Mouse (Mus musculus) frontal cortex, postnatal 25 days (tissue): ENCODE measurements around the gene Qsox2.

Experiments used
- DNase-seq, 2 experiments: peaks; one replicate each; pipeline ENCODE4 v3.0.0; 2022; ENCODE audit warnings: low spot score in 2 of 2

Gene Qsox2

DNA sequence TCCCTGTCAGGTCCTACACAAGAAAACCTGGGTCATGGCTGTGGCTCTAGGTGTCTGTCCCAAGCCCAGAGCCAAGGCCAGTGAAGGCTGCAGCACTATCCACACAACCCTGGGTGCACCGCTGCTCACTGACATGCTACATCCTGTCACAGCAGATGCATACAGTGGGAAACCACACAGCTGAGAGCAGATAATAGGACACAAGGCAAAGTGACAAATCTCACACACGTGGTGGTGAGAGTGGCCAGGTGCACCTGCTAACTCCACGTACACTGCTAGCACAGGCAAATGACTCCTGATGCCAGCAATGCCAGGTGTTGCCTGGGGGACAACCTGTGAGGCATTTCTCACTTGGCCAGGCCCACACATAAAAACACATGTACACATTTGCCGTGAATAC is 12.1 kb downstream of the Qsox2 start:
- no peak for DNase-seq

DNA sequence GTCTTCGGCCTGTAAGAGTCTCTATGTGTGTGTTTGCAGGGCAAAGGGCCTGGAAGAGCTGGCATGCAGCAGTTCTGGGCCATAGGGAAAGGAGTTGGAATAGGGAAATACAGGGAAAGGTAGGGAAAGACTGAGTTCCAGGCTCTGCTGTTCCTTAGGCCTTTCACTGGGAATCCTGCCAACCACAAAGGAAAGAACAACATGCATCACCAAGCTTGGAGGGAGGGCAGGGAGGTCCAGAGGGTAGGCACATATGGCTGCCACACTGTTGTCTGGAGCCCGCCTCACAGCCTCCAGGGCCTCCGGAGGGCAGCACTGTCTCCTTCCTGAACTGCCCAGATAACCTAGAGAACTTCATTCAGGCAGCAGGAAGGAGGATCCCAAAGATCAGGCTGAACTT is 13.4 kb downstream of the Qsox2 start:
- no peak for DNase-seq

DNA sequence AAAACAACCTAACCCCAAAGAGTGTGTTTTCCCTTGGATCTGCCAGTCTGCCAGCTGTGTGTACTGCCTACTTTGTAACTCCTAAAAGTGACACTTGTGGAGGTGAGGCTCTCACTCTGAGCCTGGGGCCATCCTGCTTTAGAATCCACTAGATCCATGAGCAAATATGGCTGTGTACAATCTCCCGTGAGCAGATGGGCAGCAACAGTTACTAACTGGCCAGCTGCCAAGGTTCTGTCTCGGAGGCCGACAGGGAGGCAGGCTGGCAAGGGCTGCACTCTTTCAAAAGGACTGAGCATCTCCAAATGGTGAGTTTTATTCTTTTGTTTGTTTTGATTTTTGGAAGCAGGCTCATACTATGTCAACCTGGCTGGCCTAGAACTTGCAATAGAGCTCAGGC is 22.8 kb downstream of the Qsox2 start:
- DNase-seq, result no peak

DNA sequence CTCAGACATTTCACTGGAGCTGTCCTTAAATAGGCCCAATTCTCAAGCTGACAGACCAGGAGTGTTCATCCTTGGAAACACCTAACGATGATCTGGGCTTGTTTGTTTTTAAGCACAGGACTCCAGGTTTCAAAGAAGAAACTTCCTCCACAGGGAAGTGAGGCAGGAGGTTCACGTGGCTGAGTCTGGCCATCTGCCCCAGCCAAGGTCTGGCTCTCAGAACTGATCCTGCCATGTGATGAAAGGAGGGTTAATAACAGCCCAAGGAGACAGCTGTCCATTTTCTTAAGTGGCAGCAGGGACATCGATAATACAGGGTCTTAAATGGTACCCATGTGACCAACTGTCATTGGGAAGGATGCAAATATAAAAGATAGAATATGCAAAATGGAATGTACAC is 27.8 kb downstream of the Qsox2 start:
- no peak for DNase-seq

DNA sequence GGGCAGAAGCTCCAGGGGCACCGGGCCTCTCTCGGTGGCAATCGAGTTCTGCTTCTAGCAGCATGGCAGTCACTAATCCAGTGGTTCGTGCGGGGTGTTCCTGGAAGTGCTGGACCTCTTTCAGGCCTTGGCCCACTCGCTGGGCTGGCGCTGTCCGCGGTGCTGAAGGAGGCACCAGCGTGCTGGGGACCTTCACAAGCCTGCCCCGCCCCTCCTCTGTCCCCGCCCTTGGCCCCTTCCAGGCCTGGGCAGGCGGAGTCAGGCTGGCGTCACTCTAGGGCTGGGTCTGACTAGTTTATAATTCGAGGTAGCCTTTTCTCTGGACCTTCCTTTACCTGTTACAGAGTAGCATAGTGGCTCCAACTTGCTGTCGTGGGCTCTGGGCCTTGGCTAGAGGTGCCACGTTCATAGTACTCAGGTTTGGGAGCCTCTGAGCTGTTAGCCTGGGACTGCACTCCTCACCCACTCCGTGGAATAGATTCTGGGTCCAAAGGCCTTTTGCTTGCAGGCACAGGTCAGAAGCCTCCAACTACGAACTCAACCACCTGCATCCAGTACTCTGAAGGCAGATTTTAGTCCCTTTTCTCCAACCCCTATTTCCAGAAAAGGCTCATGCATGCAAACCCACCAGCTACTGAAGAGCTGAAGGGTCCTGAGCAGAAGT is 29.1 kb downstream of the Qsox2 start, which contains the start of gene Lhx3:
TSS of gene Lhx3 (minus strand) at position 164 of the 664 bp plus-strand sequence.
- DNase-seq, result peak in 1 of 2 experiments; percentile 23

DNA sequence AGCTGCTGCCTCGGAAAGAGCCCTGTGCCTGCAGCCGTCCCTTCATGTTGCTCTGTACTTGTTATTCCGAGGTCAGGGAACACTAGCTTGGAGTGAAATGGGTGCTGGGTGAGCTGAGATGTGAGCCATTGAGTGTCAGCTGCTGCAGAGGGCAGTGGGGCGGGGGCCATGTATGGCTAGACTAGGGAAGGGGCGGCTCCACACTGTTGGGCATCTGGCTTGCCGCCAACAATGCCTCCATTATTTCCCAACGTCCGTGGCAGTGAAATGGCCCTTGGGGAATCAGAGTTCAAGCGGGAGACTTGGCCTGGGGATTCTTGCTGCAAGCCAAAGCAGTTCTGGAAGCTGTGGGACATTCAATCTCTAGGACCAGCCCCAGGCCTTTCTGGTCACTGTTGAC is 29.8 kb downstream of the Qsox2 start:
- DNase-seq, result no peak

DNA sequence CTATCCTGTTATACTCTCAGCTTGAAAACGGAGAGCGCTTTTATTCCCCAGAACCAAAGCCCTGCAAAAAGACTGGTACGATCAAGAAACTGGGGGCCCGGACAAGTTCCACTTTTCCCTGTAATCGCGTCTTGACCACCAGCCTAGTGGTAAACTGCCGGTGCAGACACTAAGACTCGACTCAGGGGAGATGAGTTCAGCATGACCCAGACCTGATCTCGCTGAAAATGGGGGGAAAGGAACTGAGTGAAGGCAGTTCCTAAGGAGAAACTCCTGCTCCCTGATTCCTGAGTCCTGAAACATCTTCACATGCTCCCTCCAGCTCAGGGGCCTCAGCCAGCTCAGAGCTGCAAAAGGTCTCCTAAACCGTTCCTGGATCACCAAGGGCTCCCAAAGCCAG is 31.6 kb downstream of the Qsox2 start:
- no peak for DNase-seq

DNA sequence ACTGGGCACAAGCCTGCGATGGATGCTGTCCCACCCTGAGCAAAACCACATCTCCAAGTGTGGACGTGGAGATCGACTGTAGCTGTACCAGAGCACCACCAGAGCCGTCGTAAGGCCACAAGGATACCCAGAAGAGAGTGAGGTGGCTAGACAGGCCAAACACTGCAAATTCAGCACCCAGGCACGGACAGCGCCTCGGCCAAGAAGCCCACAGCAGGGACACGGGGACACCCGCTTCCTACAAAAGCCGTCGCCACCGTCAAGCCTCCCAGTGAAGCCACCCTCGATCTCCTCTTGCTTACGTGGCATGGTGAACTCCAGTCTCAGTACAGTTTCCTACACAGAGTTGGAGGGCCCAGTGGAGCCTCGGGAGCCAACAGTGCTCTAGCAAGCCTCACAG is 32.2 kb downstream of the Qsox2 start:
- DNase-seq, result no peak

DNA sequence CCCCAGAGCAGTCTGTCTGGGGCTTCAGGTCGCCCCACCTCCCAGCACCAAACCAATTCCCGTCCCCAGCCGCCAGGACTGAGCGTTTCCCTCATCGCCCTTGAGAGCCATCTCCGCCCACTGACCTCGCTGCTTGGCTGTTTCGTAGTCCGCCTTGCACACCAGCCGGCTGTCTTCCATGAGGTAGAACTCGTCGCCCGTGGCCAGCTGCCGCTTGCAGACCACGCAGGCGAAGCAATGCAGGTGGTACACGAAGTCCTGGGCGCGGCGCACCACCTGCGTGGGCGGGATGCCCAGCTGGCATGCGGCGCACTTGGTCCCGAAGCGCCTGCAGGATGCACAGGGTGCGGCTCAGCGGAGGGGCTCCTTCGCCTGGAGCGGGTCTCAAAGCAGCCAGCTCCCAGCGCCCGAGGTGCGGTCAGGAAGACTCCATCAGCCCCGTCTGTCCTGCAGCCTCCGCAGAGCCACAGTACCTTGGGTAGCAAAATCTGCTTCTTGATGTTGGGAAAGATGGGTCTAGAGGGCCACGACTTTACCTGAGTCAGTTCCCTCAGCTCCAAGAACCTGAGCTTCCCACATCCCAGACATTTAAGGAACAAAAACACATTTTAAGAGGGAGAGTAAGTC is 34.4 kb downstream of the Qsox2 start:
- no peak for DNase-seq

DNA sequence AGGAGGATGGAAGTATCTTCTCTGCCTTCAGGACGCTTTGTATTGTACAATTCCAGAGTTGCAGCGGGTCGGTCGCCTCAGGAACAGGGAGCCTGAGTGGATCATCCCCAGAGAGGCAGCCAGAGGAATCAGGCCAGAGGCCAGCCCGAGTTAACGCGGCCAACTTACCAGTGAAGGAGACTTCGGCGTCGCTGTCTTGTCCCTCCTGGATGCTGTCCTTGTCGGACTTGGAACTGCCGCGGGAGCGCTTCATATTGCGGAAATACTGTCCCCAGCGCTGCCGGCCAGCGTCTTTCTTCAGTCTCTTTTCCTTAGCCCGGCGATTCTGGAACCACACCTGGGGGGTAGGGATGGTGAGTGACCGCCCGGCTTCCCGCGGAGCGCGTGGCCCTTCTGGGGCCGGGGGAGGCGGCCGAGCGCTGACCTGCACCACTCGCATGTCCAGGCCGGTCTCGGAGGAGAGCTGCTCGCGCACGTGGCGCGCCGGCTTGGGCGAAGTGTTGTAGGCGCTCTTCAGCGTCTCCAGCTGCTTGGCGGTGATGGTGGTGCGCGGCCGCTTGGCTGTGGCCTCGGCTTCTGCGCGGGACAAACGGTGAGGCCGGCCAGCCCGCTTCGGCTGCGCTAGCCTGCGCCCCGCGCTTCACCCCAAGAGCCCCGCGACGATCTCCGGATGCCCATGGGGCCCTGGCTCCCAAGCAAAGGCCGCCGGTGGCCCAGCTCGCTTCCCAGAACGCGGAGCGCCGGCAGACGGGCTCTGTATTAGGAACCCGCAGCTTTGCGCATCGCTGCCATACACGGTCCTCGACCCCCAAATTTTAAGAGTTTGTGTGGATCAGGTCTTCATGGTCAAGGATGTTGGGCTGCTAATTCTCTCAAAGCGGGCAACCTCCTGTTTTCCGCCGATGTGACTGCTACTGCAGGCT is 35.1 kb downstream of the Qsox2 start:
- no peak for DNase-seq

DNA sequence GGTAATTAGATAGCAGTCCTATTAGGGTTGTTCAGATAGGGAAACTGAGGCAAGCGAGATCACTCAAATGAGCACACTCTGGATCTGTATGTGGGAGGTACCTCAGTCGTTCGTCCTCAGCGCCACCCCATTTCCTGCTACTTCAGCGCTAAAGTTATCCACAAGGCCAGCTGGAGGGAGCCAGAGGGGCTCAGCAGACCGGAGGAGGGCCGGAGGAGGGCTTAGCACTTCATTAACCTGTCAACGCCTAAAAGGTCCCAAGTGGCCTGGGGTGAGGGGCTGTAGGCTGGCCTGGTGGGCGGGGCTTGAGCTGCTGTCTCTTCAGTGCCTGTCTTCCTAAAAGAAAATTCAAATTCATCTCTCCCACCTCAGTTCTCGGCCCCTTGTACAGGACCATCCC is 38.8 kb downstream of the Qsox2 start:
- no peak for DNase-seq

DNA sequence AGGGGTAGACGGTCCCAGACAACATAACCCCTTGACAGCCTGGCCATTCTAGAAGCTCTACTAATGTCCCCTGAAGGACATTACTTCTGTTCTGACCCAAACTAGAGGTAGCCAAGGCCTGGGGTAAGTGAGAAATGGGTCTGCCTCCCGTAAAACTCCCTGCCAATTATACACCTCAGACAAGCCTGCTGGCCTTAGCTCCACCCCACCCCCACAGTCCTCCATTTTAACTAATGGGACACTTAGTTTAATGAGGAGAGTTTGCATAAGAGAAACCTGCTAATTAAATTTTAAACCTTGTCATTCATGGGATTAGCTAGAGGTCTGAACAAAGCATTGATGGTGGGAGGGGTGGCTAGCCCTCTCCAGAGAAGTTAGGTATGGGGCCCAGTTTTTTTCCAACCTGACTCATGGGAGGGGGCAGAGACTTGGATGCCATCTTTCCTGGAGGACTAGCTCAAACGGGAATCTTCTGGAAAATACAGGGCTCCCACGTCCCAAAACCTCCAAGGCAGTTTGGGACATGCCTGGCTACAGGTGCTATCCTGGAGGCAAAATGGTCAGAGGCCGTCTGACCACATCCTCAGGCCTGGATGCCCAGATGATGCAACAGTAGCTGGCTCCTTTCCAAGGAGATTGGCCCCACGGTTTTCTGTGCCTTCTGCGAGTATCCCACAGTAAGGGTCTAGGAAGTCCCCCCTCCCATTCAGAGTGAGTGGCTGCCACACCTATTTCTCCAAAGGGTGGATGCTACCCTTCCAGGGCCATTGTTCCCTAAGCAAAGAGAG is 42.6 kb downstream of the Qsox2 start:
- no peak for DNase-seq

DNA sequence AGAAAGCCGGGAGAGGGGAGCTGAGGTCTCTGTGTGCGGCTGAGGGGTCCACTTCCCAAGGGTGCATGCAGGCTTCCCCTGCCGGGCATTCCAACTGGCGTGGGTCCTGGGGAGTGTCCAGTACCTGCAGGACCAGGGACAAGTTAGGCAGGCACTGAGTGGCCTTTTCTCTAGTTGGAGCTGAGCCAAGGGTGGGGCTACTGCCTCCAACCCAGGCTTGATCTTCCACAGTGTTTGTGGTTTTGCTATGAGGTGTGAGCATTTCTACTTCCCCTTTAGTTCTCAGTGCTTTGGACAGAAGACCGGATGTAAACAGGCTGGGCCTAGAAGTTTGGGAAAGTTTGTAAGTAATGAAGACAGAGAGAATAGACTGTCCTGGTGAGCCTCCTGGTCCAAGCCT is 48.8 kb downstream of the Qsox2 start:
- no peak for DNase-seq

DNA sequence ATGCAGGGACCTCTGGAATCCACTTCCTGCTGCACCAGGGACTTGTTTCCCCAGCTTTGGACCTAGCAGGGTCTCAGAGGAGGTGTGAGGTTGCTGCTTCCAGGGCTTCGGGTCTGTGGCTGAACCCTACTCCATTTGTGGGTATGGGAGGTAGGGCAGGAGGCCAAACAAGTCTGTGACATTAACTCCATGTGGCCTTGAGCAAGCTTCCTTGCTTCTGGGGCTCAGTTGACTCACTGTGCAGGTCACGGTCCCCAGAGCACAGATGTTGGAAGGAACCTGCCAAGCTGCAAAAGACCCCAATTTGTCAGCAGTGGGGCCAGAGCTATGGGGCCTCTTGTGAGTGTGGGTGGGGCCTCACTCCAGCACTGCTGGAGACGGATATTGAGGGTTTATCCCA is 53.0 kb downstream of the Qsox2 start:
- no peak for DNase-seq

DNA sequence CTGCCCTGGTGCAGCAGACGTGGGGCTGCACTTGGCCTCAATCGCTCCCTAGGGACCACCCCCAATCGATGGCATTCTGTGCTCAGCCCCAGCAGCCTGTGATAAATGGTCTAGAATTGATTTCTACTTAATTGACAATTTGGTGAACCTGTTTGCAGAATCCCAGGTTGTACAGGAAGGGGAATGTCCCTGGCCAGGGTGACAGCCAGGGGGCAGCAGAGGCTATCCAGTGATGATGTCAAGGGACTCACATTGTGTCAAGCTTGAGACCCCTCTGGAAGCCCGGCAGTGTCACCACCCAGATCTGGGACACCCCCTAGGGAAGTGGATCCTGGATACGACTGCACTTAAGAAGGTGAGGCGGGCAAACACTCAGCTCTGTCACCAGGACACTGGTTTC is 54.7 kb downstream of the Qsox2 start:
- DNase-seq, result peak in 1 of 2 experiments; percentile 25

DNA sequence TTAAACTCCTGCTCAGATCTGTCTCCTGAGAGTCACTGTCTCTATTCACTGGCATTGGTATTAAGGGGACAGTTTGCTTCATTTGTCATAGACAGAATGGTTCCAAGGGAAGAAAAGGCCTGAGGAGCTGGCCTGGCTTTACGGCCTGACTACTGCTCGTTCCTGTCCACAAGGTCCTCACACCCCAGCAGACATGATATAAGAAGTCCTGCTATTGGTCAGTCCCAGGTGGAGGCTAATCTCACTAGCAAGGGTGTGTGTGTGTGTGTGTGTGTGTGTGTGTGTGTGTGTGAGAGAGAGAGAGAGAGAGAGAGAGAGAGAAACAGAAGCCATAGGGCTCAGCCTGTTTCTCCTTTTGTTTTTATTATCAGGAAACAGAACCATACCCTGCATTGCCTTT is 60.1 kb downstream of the Qsox2 start:
- DNase-seq, result no peak

DNA sequence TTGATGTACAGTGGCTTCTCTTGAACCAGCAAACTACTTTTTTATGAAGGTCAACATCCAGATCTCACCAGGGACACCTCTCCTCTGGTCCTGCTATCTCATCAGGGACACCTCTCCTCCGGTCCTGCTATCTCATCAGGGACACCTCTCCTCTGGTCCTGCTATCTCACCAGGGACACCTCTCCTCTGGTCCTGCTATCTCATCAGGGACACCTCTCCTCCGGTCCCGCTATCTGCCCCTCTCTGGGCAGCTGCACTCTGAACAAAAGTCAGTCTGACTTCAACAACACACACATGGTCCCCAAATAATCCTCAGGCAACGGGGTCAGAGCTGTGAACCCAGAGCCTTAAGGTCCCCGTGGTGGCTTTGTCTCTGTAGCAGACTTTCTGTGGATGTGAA is 60.6 kb downstream of the Qsox2 start:
- DNase-seq, result no peak

DNA sequence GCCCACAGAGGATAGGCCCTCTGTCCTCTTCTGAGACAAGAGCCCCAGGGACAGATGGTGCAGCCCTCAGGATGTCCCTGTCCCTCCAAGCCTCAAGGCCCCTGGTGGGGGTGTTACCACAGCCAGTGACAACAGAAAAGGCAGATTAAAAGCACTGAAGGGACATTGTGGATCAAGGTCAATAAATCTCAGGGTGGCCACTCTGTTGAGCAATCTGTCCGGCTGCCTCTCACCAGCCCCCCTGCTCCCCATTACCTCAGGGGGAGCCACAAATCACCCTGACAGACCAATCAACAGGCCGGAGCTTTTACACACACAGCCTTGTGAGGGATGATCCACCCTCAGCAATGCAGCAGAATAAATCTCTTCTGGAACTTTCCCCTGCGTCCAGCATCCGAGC is 62.1 kb downstream of the Qsox2 start:
- DNase-seq, result no peak

DNA sequence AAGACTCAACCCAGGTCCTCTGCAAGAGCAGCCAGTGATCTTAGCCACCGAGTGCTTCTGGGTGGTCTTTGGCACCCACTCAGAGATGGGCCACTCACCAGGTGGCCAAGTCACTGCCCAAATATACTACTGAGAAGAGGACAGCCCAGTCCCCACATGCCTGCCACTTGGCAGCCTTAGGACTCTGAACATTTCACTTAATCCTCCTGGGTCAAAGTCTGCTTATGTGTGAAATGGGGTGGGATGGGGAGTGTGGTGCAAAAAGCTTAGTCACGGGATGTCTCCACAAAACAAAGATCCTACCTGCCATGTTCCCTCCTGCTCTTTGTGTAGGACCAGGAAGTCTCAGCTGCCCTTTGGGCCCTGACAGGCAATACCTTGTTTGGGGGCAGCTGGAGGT is 65.2 kb downstream of the Qsox2 start:
- DNase-seq, result no peak

DNA sequence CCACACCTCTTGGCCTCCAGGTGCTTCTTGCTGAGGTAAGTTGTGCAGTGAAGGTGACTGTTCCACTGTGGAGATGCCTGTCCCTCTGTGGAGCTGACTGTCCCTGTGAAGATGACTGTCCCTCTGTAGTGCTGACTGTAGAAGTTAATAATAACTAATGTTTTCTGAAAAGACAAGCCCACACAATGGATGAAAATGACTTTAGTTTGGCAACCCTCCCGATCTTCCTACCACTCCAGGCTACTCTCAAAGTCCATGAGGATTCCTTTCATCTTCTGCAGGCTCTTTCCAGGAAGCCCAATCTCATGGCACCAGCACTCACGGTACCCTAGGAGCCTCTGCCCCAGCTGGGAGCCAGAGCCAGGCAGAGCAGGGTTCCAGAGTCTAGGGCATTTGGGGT is 66.9 kb downstream of the Qsox2 start:
- no peak for DNase-seq

DNA sequence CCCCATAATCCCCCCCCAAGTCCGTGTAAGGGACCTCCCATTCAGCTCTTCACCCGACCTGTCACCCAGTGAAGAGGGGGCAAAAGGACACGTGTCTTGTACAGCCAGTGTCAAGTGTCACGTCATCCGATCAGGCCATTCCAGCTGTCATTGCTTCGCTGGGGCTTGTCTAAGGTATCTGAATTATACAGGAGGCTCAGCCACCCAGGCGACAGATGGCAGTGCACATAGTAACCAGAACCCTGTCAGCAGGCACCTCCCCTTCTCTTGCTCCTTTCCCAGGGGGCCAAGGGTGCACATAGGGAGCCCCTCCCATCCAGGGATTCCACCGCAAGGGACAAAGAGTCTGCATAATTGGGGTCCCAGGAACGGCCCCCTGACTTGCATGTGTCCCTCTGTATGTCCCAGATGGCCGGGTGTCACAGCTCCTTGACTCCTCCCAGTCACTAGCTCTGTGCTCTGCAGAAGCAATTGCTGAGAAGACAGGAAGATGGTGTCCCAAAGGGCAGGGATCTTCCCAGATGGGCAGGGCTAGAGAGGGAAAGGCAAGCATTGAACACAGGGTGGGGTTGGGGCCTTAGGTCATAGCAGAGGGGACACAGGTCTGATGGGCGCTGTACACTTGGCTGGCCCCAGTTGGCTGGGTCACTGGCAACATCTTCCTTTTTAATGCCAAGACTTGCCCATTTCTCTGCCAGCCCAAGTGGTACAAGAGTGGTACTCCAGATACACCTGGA is 68.3 kb downstream of the Qsox2 start:
- DNase-seq, result no peak
